Mouse (Mus musculus): ENCODE measurements around the gene Fyn. TPM values are rescaled to one million over a fixed set of nuclear protein-coding genes. Genes with fewer than 3 reads are reported as not detected.

The Fyn gene
- polyA plus RNA-seq, 1 experiment from 2014 or later = 44.3 TPM

DNA sequence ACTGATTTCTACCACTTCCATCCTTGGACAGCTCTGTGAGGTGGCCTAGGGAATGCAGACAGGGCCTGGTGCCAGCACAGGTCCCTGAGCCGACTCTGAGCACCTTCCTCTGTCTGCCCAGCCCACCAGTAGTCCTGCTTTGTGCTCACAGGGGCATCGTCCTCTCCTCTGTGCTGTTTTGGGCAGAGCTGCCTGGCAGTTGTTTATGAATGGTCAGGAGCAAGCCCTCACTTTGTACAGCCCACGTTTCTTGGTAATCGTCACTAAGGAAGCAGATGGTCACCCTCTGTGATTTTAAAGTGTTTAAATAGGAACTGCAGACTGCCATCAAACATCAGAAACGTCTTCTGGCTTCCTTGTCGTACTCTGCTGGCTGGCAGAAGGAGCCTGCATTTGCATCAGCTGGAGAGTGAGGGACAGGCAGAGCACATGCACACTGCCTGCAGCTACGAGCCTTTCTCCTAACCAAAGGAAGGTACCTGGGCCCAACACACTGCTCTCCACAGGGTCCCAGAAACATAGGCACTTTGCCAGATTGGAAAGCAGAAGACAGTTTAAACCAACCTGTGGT, 173.4 kb downstream of the Fyn start:
- Histone ChIP-seq H3K36me3 (ENCODE audit: control insufficient read depth, insufficient read depth, low read length) (no peaks in the 10 kb centered on the region), H3K9me3 (ENCODE audit: control insufficient read depth, low read length) (no peaks in the 10 kb centered on the region), H3K9ac (ENCODE audit: low read length) (peak overlapping the region; percentile 52), H3K27ac (ENCODE audit: low read depth, low read length) (peak overlapping the region; percentile 94), H3K27me3 (ENCODE audit: control insufficient read depth, insufficient read depth, low read length) (no peaks in the 10 kb centered on the region), H3K4me2 (peak overlapping the region; percentile 5; the same call in 1 of the 2 replicates), H3K4me3 (ENCODE audit: low read depth, low read length) (no peak overlapping the region), H3K4me1 (ENCODE audit: control insufficient read depth, insufficient read depth, low read length) (peaks cover 40% of the 10 kb centered on the region)
- ATAC-seq (ENCODE audit: low FRiP score) = peak; percentile 43
- no peak for DNase-seq (ENCODE audit: low spot score, missing footprints)
- WGBS = 22% methylated on average over 7 of the region's 7 CpGs

DNA sequence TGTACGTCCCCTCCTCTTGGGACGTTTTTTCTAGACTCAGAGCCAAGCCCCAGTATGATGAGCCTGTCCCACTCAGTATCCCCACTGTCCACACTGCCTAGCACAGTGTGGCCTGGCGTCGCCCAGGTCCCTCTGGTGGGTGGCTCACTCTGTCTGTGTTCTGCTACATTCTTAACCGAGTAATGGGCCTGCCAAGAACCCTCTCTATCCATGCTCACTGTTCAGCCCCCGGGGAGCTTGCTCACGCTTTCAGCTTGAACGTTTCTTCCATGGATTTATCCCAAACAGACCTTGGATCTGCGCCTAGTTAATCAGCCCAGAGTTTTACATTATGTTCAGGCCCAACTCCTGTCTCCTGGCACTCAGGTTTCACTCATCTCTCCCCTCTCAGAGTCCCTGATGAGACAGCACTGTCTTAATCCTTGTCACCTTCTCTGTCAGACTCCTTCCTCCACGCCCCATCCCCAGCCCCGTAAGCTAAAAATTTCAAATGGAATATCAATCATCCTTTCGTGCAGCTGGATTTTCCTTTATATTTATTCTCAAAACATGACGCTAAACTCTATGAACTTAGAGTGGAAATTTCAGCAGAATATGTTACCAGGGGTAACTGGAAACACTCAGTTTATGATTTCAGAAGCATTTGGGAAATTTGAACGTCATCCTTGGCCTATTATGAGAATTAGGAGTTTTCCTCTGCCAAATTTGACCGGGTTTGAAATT, 174.0 kb downstream of the Fyn start:
- Histone ChIP-seq H3K4me2 (no peak overlapping the region), H3K9me3 (ENCODE audit: control insufficient read depth, low read length) (no peaks in the 10 kb centered on the region), H3K27ac (ENCODE audit: low read depth, low read length) (peak overlapping the region; percentile 94), H3K36me3 (ENCODE audit: control insufficient read depth, insufficient read depth, low read length) (no peaks in the 10 kb centered on the region), H3K9ac (ENCODE audit: low read length) (peak overlapping the region; percentile 52), H3K4me3 (ENCODE audit: low read depth, low read length) (no peak overlapping the region), H3K4me1 (ENCODE audit: control insufficient read depth, insufficient read depth, low read length) (peaks cover 40% of the 10 kb centered on the region), H3K27me3 (ENCODE audit: control insufficient read depth, insufficient read depth, low read length) (no peaks in the 10 kb centered on the region)
- ATAC-seq (ENCODE audit: low FRiP score) (no peak), DNase-seq (ENCODE audit: low spot score, missing footprints) (no peak)
- WGBS = 75% methylated on average over 15 of the region's 15 CpGs

GRCm38 (mm10) chr10:39543258-39543770, 174.7 kb downstream of the Fyn start:
- Histone ChIP-seq H3K9ac (ENCODE audit: low read length) (no peak overlapping the region), H3K36me3 (ENCODE audit: control insufficient read depth, insufficient read depth, low read length) (no peaks in the 10 kb centered on the region), H3K4me1 (ENCODE audit: control insufficient read depth, insufficient read depth, low read length) (peaks cover 38% of the 10 kb centered on the region), H3K4me3 (ENCODE audit: low read depth, low read length) (no peak overlapping the region), H3K27me3 (ENCODE audit: control insufficient read depth, insufficient read depth, low read length) (no peaks in the 10 kb centered on the region), H3K4me2 (no peak overlapping the region), H3K27ac (ENCODE audit: low read depth, low read length) (no peak overlapping the region), H3K9me3 (ENCODE audit: control insufficient read depth, low read length) (no peaks in the 10 kb centered on the region)
- WGBS = 61% methylated on average over 5 of the region's 5 CpGs
- ATAC-seq (ENCODE audit: low FRiP score) (no peak), DNase-seq (ENCODE audit: low spot score, missing footprints) (no peak)

DNA sequence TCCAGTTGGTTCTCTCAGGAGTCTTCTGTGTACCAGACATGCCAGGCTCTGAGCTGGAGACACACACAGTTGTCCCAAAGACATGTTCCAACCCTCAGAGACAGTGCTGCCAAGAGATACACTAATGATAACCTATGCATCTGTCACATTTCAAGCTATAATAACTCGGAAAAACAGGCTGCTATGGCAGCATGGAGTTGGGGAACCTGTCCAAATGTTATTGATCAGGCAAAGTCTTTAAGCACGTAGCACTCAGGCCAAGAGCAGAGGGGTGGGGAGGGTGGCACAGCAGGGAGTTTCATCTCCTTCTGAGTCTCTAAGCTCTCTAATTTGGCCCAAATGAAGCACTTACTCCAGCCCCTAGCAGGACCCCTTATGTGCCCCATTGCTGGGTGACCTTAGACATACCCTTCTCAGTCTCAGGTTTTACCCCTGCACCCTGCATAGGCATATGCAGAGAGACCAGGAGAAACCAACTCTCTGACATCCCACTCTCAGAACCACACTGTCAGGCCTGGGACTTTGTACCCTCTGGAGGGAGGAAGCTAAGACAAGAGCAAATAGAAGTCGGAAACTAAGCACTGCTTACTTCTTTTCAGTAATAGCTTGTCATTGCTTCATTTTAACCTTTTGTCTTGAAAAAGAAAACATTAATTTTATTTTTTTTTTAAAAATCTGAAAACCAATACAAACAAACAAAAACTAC, 178.9 kb downstream of the Fyn start:
- WGBS = 71% methylated on average over 3 of the region's 3 CpGs
- ATAC-seq (ENCODE audit: low FRiP score) (no peak), DNase-seq (ENCODE audit: low spot score, missing footprints) (no peak)
- no peaks in the 10 kb centered on the region for H3K9me3 ChIP-seq (ENCODE audit: control insufficient read depth, low read length)
- no peaks in the 10 kb centered on the region for H3K36me3 ChIP-seq (ENCODE audit: control insufficient read depth, insufficient read depth, low read length)
- H3K27ac ChIP-seq (ENCODE audit: low read depth, low read length) = no peak overlapping the region
- no peaks in the 10 kb centered on the region for H3K27me3 ChIP-seq (ENCODE audit: control insufficient read depth, insufficient read depth, low read length)
- H3K4me3 ChIP-seq (ENCODE audit: low read depth, low read length) = no peak overlapping the region
- no peak overlapping the region for H3K9ac ChIP-seq (ENCODE audit: low read length)
- H3K4me2 ChIP-seq = no peak overlapping the region
- peaks cover 24% of the 10 kb centered on the region for H3K4me1 ChIP-seq (ENCODE audit: control insufficient read depth, insufficient read depth, low read length)

DNA sequence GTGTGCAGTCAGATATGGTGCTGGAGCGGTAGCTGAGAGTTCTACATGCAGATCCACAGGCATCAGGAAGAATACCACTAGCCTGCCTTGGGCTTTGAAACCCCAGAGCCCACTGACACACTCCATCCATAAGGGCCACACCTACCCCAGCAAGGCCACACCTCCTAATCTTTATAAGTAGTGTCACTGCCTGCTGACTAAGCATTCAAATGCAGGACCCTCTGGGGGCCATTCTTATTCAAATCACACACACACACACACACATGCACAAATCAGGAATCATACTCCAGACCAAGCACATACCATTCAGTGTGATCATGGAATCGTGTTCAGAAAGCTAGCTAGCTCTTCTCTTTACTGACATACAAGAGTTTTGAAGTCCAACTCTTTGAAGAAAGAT, 182.1 kb downstream of the Fyn start:
- WGBS = 92% methylated on average over 2 of the region's 2 CpGs

DNA sequence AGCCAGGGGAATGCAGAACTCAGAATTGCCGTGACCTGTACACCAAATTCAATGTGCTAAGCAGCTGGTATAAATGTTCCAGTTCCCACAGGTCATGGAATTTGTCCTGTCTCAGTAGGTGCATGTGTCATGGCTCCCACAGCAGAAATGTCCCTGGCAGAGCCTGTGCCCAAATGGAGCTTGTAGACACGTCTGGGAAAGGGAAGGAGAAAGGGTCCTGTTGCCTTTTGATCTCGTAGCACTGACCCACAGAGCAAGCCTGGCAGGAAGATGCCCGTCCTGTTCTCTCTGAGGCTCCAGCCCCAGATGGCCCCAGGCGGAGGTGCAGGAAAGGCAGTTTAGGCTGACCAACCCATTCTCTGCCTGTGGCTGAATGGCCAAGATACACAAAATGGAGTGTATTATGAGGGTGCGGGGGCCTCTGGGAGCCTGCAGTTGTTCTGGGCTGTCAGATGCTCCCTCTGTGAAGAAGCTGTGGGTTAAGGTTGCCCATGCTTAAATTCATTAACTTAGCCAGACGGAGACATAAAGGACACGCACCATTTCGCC, 183.1 kb downstream of the Fyn start:
- H3K36me3 ChIP-seq (ENCODE audit: control insufficient read depth, insufficient read depth, low read length) = no peaks in the 10 kb centered on the region
- H3K4me1 ChIP-seq (ENCODE audit: control insufficient read depth, insufficient read depth, low read length) = peaks cover 32% of the 10 kb centered on the region
- H3K4me2 ChIP-seq = no peak overlapping the region
- peak overlapping the region; percentile 53 for H3K9ac ChIP-seq (ENCODE audit: low read length)
- WGBS = 54% methylated on average over 9 of the region's 9 CpGs
- H3K27me3 ChIP-seq (ENCODE audit: control insufficient read depth, insufficient read depth, low read length) = no peaks in the 10 kb centered on the region
- DNase-seq (ENCODE audit: low spot score, missing footprints) = no peak
- no peaks in the 10 kb centered on the region for H3K9me3 ChIP-seq (ENCODE audit: control insufficient read depth, low read length)
- ATAC-seq (ENCODE audit: low FRiP score) = peak; percentile 14; the same call in 1 of the 2 replicates
- H3K27ac ChIP-seq (ENCODE audit: low read depth, low read length) = peak overlapping the region; percentile 75
- H3K4me3 ChIP-seq (ENCODE audit: low read depth, low read length) = no peak overlapping the region

More for the DNA sequence above, 182.1 kb downstream of the Fyn start:
- H3K27me3 ChIP-seq (ENCODE audit: control insufficient read depth, insufficient read depth, low read length) = no peaks in the 10 kb centered on the region
- no peak overlapping the region for H3K4me3 ChIP-seq (ENCODE audit: low read depth, low read length)
- no peak overlapping the region for H3K27ac ChIP-seq (ENCODE audit: low read depth, low read length)
- DNase-seq (ENCODE audit: low spot score, missing footprints) = no peak
- H3K4me2 ChIP-seq = no peak overlapping the region
- no peak for ATAC-seq (ENCODE audit: low FRiP score)
- no peaks in the 10 kb centered on the region for H3K36me3 ChIP-seq (ENCODE audit: control insufficient read depth, insufficient read depth, low read length)
- no peak overlapping the region for H3K9ac ChIP-seq (ENCODE audit: low read length)
- H3K4me1 ChIP-seq (ENCODE audit: control insufficient read depth, insufficient read depth, low read length) = peaks cover 32% of the 10 kb centered on the region
- no peaks in the 10 kb centered on the region for H3K9me3 ChIP-seq (ENCODE audit: control insufficient read depth, low read length)

DNA sequence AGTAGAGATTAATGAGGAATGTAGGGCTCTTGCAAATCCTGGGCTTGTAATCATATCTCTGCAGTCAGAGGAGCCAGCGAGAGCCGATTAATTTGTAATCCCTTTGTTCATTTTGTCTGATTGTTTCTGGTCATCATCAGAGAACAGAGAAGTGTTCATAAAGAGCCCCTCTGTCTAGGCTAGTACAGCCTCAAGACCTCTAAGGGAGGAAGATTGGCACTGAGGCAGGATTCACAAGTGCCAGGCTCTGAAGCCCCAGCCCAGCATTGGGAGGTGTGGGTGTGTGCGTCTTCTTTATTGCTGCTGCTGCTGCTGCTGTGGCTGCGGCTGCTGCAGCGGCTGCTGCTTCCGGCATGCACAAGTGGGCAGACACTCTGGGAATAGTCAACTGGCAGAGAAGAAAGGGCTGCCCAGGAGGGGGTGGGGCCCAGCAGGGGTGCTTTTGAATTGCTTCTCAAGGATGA, 183.7 kb downstream of the Fyn start:
- no peaks in the 10 kb centered on the region for H3K9me3 ChIP-seq (ENCODE audit: control insufficient read depth, low read length)
- WGBS = 6% methylated on average over 6 of the region's 6 CpGs
- peak; percentile 56 for ATAC-seq (ENCODE audit: low FRiP score)
- H3K4me1 ChIP-seq (ENCODE audit: control insufficient read depth, insufficient read depth, low read length) = peaks cover 32% of the 10 kb centered on the region
- peak; percentile 92 for DNase-seq (ENCODE audit: low spot score, missing footprints)
- H3K36me3 ChIP-seq (ENCODE audit: control insufficient read depth, insufficient read depth, low read length) = no peaks in the 10 kb centered on the region
- H3K27ac ChIP-seq (ENCODE audit: low read depth, low read length) = peak overlapping the region; percentile 75
- peak overlapping the region; percentile 16 for H3K4me2 ChIP-seq
- no peak overlapping the region for H3K4me3 ChIP-seq (ENCODE audit: low read depth, low read length)
- H3K27me3 ChIP-seq (ENCODE audit: control insufficient read depth, insufficient read depth, low read length) = no peaks in the 10 kb centered on the region
- H3K9ac ChIP-seq (ENCODE audit: low read length) = peak overlapping the region; percentile 53

DNA sequence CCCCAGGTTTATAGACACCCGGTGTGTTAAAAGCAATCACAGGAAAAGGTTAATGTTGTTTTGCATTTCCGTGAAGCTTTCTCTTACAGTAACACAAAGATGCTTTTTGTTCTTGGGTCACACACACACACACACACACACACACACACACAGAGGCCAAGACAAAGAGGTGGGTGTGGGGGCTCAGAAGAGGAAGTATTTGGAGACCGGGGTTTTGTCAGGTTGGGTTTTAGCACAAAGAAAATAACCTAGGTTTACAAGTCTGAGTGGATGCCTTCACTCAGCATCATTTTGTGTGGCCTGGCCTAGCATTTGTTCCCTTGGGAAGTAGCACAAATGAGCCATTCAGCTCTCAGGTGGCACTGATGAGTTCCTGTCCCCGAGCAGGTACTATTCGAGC, 184.2 kb downstream of the Fyn start:
- WGBS = 45% methylated on average over 5 of the region's 5 CpGs
- Histone ChIP-seq H3K36me3 (ENCODE audit: control insufficient read depth, insufficient read depth, low read length) (no peaks in the 10 kb centered on the region), H3K4me1 (ENCODE audit: control insufficient read depth, insufficient read depth, low read length) (peaks cover 34% of the 10 kb centered on the region), H3K27me3 (ENCODE audit: control insufficient read depth, insufficient read depth, low read length) (no peaks in the 10 kb centered on the region), H3K4me2 (no peak overlapping the region), H3K9ac (ENCODE audit: low read length) (peak overlapping the region; percentile 53; the same call in 1 of the 2 replicates), H3K27ac (ENCODE audit: low read depth, low read length) (peak overlapping the region; percentile 75), H3K9me3 (ENCODE audit: control insufficient read depth, low read length) (no peaks in the 10 kb centered on the region), H3K4me3 (ENCODE audit: low read depth, low read length) (no peak overlapping the region)
- no peak for DNase-seq (ENCODE audit: low spot score, missing footprints)
- ATAC-seq (ENCODE audit: low FRiP score) = no peak

Data from midbrain, embryonic 11.5 days (tissue).